Mouse (Mus musculus): ENCODE data around the gene Gorasp2.

DNA sequence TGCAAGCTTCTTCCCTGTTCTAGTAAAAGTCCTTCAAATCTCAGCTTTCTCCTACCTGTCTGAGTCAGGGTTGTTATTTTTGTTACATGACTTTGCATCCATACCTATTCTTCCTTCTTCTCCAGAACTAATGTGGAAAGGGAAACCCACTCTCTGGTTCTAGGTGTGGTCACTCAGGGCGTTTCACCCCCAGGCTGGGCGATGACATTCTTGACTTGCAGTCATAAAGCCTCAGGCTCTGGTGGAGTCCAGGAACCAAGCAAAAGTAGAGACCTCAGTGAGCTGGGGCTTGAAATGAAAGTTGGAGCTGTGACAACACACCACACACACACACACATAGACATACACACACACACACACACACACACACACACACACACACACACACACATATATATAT is 45.3 kb upstream of the Gorasp2 start:
- TF ChIP-seq GATA1 (IDR thresholded peaks at IDR 0.05; ENCODE audit: low read length) (no peak), TAL1 (IDR thresholded peaks at IDR 0.05; ENCODE audit: low read length) (no peak)

Data from erythroblast, embryonic 14.5 days (primary cell).